Mouse (Mus musculus): ENCODE data around the gene Bbx.

DNA sequence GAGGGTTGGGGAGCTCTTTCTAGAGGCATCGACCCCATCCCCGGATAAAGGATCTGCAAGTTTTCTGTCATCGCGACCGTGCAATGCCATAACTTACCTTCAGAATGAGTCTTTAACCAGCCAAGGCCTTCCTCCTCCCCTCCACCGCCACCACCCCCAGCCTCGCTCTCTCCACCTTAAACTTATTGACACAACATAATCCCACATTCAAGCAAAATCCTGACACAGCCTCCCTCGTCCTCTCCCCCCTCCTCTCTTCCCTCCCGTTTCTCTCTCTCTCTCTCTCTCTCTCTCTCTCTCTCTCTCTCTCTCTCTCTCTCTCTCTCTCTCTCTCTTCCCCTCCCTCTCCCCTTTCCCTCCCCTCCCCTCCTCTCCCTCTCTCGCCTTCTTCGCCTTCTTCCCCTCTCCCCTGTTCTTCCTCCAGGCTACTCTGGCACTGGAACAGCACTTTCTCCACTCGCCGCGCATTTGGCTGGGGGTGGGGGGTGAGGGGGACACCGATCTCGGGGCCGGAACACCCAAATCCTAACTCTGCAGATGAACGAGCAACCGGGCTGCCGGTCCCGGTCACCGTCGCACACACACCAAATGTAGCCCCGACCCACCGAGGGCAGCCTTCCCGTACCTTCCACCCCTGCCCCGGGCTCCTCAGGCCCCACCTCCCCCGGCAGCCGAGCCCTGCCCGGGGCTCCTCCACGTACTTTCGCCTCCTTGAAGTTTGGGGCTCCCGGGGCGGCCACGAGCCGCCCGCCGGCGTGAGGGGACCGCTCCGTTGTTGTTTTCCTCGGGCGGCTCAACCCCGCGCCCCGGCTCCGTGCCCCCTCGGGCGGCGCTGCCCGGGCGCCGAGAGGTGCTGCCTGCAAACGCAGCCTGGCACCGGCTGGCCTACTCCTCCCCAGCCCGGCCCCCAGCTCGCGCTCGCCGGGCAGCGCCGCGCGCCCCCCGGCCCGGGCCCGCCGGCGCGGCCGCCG lies 894 bp downstream of the Bbx start:
- TF ChIP-seq GATA1 (IDR thresholded peaks at IDR 0.05; ENCODE audit: borderline replicate concordance, low read length) (no peak), FLI1 (IDR thresholded peaks at IDR 0.05; ENCODE audit: low read length) (no peak)
